Mouse (Mus musculus): Measurements from ENCODE around the gene Slc9a8.

DNA sequence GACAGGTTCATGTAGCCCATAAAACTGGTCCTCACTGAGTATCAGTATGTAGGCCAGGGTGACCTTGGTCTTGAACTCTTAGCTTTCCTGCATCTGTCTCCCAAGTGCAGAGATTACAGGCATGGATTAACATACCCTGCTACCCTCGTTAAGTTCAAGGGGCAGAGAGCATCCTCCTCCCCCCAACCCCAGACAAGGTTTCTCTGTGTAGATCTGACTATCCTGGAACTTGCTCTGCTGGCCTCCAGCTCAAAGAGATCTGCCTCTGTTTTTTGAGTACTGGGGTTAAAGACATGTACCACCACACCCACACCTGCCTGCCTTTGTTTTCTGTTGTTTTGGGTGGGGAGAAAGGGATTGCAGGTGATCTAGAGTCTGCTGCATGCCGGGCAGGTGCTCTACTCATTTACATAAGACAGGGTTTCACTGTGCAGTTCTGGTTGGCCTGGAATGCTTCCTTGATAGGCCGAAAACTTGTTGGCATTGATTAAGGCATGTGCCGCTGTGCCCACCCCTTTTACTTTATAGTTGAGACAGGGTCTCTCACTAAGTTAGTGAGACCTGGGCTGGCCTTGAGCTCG is 1.6 kb downstream of the Slc9a8 start:
- TF ChIP-seq CTCF (IDR thresholded peaks at IDR 0.05; ENCODE audit: low read depth), result no peak
- TF ChIP-seq EP300 (IDR thresholded peaks at IDR 0.05; ENCODE audit: low read depth), result no peak

Measured in liver, postnatal 0 days (tissue).